Mouse (Mus musculus) megakaryocyte, embryonic 14.5 days (primary cell): ENCODE measurements at regions not wholly inside any gene's neighbourhood (a gene's known extent, or its start where the extent isn't known, plus 50 kb on each side); places are given as distances from the start of the nearest gene placed in this dataset.

Experiments
- FLI1 ChIP-seq: IDR thresholded peaks from 2 replicates; pipeline ENCODE4 v1.6.1; 2012; ENCODE audit warnings: low read length, inconsistent platforms, mixed read lengths
- GATA1 ChIP-seq: IDR thresholded peaks from 3 replicates; pipeline ENCODE4 v1.6.1; 2012; ENCODE audit warnings: mixed read lengths, low read length, inconsistent platforms, borderline replicate concordance

- no peak for TF ChIP-seq GATA1
- TF ChIP-seq FLI1: no peak
Measured at GRCm38 (mm10) chr6:127825503-127825902, 56.2 kb upstream of the Prmt8 start.
